Mouse (Mus musculus) olfactory bulb, adult 2 months (tissue): ENCODE data around the gene Mrps23.

Experiments
- CTCF ChIP-seq: fragments of 200-500 bp; IDR thresholded peaks from 2 replicates; pipeline ENCODE4 v1.5.1; 2012; ENCODE audit warnings: low read depth, mild to moderate bottlenecking, low read length, moderate library complexity; ENCODE audit not compliant: insufficient read depth
- POLR2A ChIP-seq: fragments of 200-500 bp; IDR thresholded peaks from 2 replicates; pipeline ENCODE4 v1.6.1; 2012; ENCODE audit warnings: mild to moderate bottlenecking, low read depth, low read length, moderate library complexity; ENCODE audit not compliant: insufficient read depth

- TF ChIP-seq CTCF (no peak), POLR2A (no peak)
These were observed 56.3 kb downstream of the Mrps23 start for GRCm38 (mm10) chr11:88260463-88260862.
